Mouse (Mus musculus) heart, embryonic 14.5 days (tissue): ENCODE measurements around the gene Spem2. TPM values are rescaled to one million over a fixed set of nuclear protein-coding genes. Genes with fewer than 3 reads are reported as not detected.
A peak's percentile ranks its signal among the peaks of the same experiment; 100 is the strongest.

Experiments used
- ATAC-seq: fragments of 200-750 bp; cut with Nextera tagmentation; 2 replicates; pipeline ENCODE4 v1.8.0; 2017; ENCODE audit warnings: low read depth, moderate TSS enrichment; ENCODE audit not compliant: insufficient number of reproducible peaks, insufficient read depth, low FRiP score
- H3K27ac ChIP-seq, 2 experiments: fragments of 200-500 bp in 1 of 2; fragments of 300-500 bp in 1 of 2; sonication (generic) in 1 of 2; replicated peaks in 1 of 2; 2 replicates each; pipeline ENCODE4 v1.5.1; 2012 to 2014; ENCODE audit warnings: low read depth in 2 of 2, low read length in 2 of 2, control low read depth in 1 of 2, mild to moderate bottlenecking in 1 of 2, mixed read lengths in 1 of 2; ENCODE audit not compliant: control insufficient read depth in 1 of 2, insufficient read depth in 1 of 2
- H3K27me3 ChIP-seq: fragments of 300-500 bp; sonication (generic); 2 replicates; pipeline ENCODE4 v1.6.1; 2014; ENCODE audit warnings: mild to moderate bottlenecking, low read length, control low read depth; ENCODE audit not compliant: control insufficient read depth, insufficient read depth
- H3K36me3 ChIP-seq: fragments of 300-500 bp; sonication (generic); 2 replicates; pipeline ENCODE4 v1.6.1; 2014; ENCODE audit warnings: mild to moderate bottlenecking, control low read depth, low read length, mixed read lengths; ENCODE audit not compliant: control insufficient read depth, insufficient read depth
- H3K4me1 ChIP-seq, 2 experiments: fragments of 200-500 bp in 1 of 2; fragments of 300-500 bp in 1 of 2; sonication (generic) in 1 of 2; 2 replicates each; pipeline ENCODE4 v1.6.1; 2012 to 2014; ENCODE audit warnings: low read length in 2 of 2, control low read depth in 1 of 2, mixed read lengths in 1 of 2; ENCODE audit not compliant: control insufficient read depth in 2 of 2, insufficient read depth in 2 of 2
- H3K4me2 ChIP-seq: fragments of 300-500 bp; sonication (generic); 2 replicates; pipeline ENCODE4 v1.6.1; 2014; ENCODE audit warnings: mild to moderate bottlenecking, low read length
- H3K4me3 ChIP-seq, 2 experiments: fragments of 200-500 bp in 1 of 2; fragments of 300-500 bp in 1 of 2; sonication (generic) in 1 of 2; 2 replicates each; pipeline ENCODE4 v1.5.1; 2012 to 2014; ENCODE audit warnings: low read length in 2 of 2, mild to moderate bottlenecking in 2 of 2, control low read depth in 1 of 2, low read depth in 1 of 2, moderate library complexity in 1 of 2; ENCODE audit not compliant: control insufficient read depth in 1 of 2, insufficient read depth in 1 of 2
- H3K9ac ChIP-seq: fragments of 300-500 bp; sonication (generic); 2 replicates; pipeline ENCODE4 v1.6.1; 2014; ENCODE audit warnings: mild to moderate bottlenecking, low read length
- H3K9me3 ChIP-seq: fragments of 300-500 bp; sonication (generic); 2 replicates; pipeline ENCODE4 v1.6.1; 2016; ENCODE audit warnings: low read length, control low read depth; ENCODE audit not compliant: control insufficient read depth
- WGBS: fragments of 180-500 bp; shearing (Covaris S2); extraction: QIAGEN DNeasy Blood & Tissue Kit; methylation state at CpG from one replicate; pipeline ENCODE4 v1.1.7; 2014; 5-methylcytosine and 5-hydroxymethylcytosine counted together
- polyA plus RNA-seq: library from polyadenylated mRNA; unstranded; fragments of >200 nt; fragmentation: Nextera tagmentation; extraction: Ambion mirVana; gene quantifications from 2 replicates; pipeline ENCODE4 v1.2.1, GENCODE M21; 2014

Gene Spem2
- polyA plus RNA-seq, 1 experiment from 2014 or later = not detected

DNA sequence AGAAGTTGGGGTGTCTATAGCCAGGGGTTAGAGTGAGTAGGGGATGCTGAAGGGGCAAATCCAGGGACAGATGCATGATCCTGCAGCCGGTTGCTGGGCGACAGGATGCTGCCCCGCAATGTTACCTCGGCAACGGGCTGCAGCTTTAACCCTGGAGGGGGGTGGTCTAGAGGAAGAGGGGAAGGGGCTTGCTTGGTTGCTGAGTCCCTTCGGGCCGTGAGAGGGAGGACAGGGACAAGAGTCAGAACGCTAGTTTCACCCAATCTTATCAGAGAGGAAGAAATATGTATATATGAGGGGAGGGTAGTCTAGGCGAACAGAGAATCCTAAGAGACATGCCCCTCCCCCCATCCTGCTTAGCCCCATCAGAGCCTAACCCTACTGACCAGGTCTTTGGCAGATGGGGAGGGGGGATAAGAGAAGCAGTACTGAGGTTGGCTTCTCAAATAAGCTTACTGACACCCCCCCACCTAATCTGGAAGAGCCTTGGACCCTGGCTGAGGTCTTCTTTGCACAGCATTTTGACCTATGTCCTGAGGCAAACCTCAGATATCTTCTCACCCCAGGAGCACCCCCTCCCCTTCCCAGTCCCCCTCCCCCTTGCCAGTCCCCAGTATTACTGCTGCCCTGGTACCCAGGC, 17.2 kb upstream of the Spem2 start:
- no peak overlapping the region; a peak in 1 of 4 replicates for H3K4me3 ChIP-seq

DNA sequence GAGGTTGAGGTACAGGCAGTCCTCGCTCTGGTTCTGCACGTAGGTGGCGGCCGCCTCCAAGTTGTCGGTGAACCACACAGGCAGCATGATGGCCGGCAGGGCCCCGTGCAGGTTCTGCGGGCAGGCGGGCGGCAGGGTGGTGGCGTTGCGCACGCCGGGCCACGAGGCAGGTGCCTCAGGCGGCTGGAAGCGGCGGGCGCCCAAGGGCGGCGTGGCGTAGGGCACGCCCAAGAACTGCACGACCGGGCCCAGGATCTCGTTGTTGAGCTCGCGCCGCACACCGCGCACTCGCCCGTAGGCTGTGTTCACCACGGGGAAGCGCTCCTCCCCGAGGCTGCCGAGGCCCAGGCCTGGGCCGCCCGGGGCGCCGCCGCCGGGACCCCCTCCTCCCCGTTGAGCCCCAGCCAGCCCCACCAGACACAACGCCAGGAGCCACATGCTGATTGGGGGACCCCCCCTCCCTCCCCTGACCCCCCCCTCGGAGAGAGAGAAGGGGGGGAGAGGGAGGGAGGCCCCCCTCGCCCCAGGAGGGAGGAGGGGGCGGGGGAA, 15.8 kb upstream of the Spem2 start:
- Histone ChIP-seq H3K4me3 (peak overlapping the region; percentile 34 to 40), H3K9me3 (no peaks in the 10 kb centered on the region), H3K27me3 (peaks cover 44% of the 10 kb centered on the region), H3K27ac (no peak overlapping the region), H3K36me3 (no peaks in the 10 kb centered on the region), H3K9ac (peak overlapping the region; percentile 73), H3K4me1 (peaks cover 3 to 22% of the 10 kb centered on the region in 2 experiments; a peak in 3 of 4 replicates), H3K4me2 (peak overlapping the region; percentile 86)
- 6% methylated on average over 39 of the region's 48 CpGs for WGBS
- no peak for ATAC-seq

More for the DNA sequence above, 17.2 kb upstream of the Spem2 start:
- Histone ChIP-seq H3K9ac (no peak overlapping the region; the same call in 1 of the 2 replicates), H3K27ac (no peak overlapping the region), H3K36me3 (no peaks in the 10 kb centered on the region), H3K9me3 (no peaks in the 10 kb centered on the region), H3K4me1 (peaks cover 3 to 24% of the 10 kb centered on the region in 2 experiments; a peak in 3 of 4 replicates), H3K27me3 (peaks cover 44% of the 10 kb centered on the region), H3K4me2 (0 out of 2 replicates have a peak overlapping the region, but pooled peaks have one; percentile 89)
- no peak for ATAC-seq
- 18% methylated on average over 9 of the region's 9 CpGs for WGBS

DNA sequence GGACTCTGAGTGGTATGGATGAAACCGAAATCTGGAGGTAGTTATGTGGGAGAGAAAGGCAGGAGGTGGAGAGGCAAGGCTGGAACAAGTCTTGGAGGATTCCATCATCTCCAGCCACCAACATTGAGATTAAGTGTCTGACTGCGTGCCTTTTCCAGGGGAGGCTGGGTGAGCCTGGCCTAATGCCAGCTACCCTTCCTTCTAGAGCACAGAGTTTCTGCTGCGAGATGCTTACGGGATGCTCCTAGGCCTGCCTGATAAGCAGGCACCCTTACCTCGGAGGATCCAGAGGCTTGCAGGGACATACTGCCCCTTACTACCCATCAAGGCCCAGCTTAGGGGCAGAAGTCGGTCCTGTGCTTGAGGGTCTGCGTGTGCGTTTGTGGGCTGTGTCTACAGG, 15.3 kb upstream of the Spem2 start:
- no peak for ATAC-seq
- H3K9ac ChIP-seq = peak overlapping the region; percentile 73
- H3K4me1 ChIP-seq = peaks cover 3 to 18% of the 10 kb centered on the region in 2 experiments; a peak in 2 of 4 replicates
- H3K27ac ChIP-seq = no peak overlapping the region
- H3K4me2 ChIP-seq = peak overlapping the region; percentile 86
- no peaks in the 10 kb centered on the region for H3K9me3 ChIP-seq
- 41% methylated on average over 8 of the region's 8 CpGs for WGBS
- peaks cover 44% of the 10 kb centered on the region for H3K27me3 ChIP-seq
- no peaks in the 10 kb centered on the region for H3K36me3 ChIP-seq
- peak overlapping the region; percentile 34 to 40 for H3K4me3 ChIP-seq

DNA sequence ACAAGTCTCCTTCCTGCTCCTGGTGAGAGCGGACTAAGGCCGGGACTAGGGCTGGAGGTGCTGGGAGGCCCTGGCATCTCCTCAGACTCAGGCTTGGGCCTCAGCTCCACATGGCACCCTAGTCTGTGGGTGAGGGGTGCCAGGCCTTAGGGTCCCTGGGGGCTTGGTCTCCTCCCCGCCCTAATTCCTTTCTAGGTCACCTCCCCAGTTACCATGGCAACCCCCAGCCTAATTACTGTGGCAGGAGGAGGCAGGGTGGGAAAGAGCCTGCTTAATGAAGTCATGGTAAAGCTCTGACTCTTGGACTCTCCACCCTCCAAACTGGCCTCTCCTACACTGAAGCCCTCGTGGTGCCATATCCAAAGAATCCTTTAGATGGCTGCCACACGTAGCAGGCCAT, 10.6 kb upstream of the Spem2 start:
- H3K9me3 ChIP-seq = no peaks in the 10 kb centered on the region
- peaks cover 13% of the 10 kb centered on the region; the same call in 1 of the 2 replicates for H3K27me3 ChIP-seq
- H3K4me2 ChIP-seq = no peak overlapping the region
- 78% methylated on average over 5 of the region's 5 CpGs for WGBS
- no peak overlapping the region for H3K4me3 ChIP-seq
- peaks cover 0 to 5% of the 10 kb centered on the region in 2 experiments; a peak in 2 of 4 replicates for H3K4me1 ChIP-seq
- no peak overlapping the region for H3K9ac ChIP-seq
- no peak overlapping the region for H3K27ac ChIP-seq
- ATAC-seq = no peak
- peaks cover 24% of the 10 kb centered on the region for H3K36me3 ChIP-seq

DNA sequence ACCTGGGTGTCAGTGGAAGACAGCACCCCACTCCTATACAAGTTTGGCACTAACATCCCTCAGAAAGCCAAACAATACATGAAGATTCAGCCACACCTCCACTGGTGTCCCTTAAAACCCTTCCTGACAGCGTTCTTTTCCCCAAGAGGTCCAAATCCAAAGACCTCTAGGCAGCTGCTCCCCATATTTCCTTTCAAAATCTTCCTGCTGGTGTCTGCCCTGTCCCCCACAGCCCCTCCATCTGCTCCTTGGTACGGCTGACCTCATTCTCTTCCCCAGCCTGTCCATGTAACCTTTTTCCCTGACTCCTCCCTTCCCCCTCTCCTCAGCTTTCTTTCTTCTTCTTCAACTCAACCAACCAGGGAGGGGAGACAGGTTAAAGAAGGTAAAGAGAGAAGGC, 5.2 kb upstream of the Spem2 start:
- 71% methylated on average over 2 of the region's 2 CpGs for WGBS

DNA sequence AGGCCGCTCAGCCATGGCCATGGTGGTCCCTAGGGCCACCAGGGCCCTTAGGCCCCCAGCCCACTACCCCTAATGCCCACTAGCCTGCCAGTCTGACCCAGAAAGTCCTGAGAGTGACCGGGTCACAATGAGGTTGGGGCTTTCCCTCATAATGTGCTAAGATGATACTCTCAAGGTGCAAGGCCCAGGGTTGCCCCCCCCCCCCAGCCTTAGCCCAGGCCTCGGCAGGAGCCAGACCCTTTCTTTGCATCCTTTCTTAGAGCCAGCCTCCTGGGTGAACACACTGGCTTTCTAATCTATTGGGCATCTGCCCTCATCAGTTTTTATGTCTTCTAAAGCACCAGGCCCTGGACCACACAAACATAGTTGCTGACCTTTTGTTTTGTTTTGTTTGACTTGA, 3.8 kb upstream of the Spem2 start, which contains the start of gene Spem1:
Gene Spem1, minus strand, starts transcription at position 101 of the 400 bp plus-strand sequence.
- H3K9ac ChIP-seq = no peak within 1 kb of the TSS
- ATAC-seq = no peak
- H3K9me3 ChIP-seq = 0 out of 2 replicates have a peak, but pooled peaks cover 4% of the 10 kb centered on the region
- H3K27me3 ChIP-seq = no peaks in the 10 kb centered on the region
- WGBS = 80% methylated on average over 3 of the region's 3 CpGs
- H3K27ac ChIP-seq = no peak within 1 kb of the TSS
- no peak within 1 kb of the TSS for H3K4me3 ChIP-seq
- no peaks in the 10 kb centered on the region for H3K4me1 ChIP-seq
- H3K36me3 ChIP-seq = peaks cover 13% of the 10 kb centered on the region
- H3K4me2 ChIP-seq = no peak within 1 kb of the TSS

More for the DNA sequence above, 5.2 kb upstream of the Spem2 start:
- Histone ChIP-seq H3K27me3 (no peaks in the 10 kb centered on the region), H3K36me3 (peaks cover 24% of the 10 kb centered on the region), H3K4me2 (no peak overlapping the region), H3K9me3 (no peaks in the 10 kb centered on the region), H3K4me1 (no peaks in the 10 kb centered on the region), H3K9ac (no peak overlapping the region), H3K27ac (no peak overlapping the region), H3K4me3 (no peak overlapping the region)
- no peak for ATAC-seq

DNA sequence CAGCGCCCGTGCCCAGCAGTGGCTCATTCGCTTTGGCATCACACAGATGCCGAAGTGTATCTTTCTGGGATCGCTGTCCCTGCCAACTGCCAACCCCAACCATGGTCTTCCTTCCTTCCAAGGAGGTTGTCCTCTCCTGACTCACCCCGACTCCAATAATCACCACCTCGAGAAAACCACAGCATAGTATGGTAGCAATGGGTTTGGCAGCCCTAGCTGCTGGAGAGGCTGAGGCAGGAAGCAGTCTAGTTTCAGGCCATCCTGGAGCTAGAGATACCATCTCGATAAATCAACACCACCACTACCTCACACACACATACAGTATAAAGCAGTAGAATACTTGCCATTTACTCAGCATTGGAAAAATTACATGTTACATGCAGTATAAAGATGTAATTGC, 606 bp upstream of the Spem2 start:
- no peak for ATAC-seq

More for the DNA sequence above, 606 bp upstream of the Spem2 start:
- H3K4me1 ChIP-seq = no peaks in the 10 kb centered on the region
- no peaks in the 10 kb centered on the region for H3K36me3 ChIP-seq
- no peak overlapping the region for H3K4me3 ChIP-seq
- H3K9me3 ChIP-seq = 0 out of 2 replicates have a peak, but pooled peaks cover 4% of the 10 kb centered on the region
- H3K27me3 ChIP-seq = no peaks in the 10 kb centered on the region
- WGBS = 88% methylated on average over 8 of the region's 8 CpGs
- no peak overlapping the region for H3K4me2 ChIP-seq
- no peak overlapping the region for H3K9ac ChIP-seq
- H3K27ac ChIP-seq = no peak overlapping the region
